Mouse (Mus musculus): ENCODE results near the gene Slc25a17.

DNA sequence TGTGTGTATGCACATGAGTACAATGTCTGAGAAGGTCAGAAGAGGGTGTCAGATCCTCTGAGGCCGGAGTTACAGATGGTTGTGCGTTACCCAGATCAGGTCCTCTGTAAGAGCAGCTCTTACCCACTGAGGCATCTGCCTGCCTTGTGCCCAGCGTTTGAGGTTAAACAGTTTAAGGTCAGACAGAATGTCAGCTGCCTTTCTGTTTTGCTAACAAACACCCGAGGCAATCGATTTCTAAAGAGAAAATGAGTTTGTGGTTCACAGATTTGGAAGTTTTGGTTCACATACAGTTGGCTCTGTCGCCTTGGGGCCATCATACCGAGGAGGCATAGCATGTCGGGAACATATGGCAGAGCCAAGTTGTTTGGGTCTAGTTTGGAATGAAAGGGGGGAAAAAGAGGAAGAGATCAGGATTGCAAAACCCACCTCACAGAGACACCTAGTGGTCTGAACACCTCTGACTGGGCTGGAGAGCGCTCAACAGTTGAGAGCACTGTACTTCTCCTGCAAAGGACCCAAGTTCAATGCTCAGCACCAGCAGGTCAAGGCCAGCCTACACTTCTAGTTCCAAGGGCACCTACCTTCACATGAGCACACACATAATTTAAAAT is 76.4 kb downstream of the Slc25a17 start:
- no peak for TF ChIP-seq CTCF (IDR thresholded peaks at IDR 0.05; ENCODE audit: control insufficient read depth, insufficient read depth, low read length)
- no peak for TF ChIP-seq POLR2A (IDR thresholded peaks at IDR 0.05; ENCODE audit: borderline replicate concordance, control insufficient read depth, low read depth, low read length)
